Mouse (Mus musculus) CH12.LX (cell line): ENCODE measurements around the gene Olfr1099.

Source experiments
- CTCF ChIP-seq, 2 experiments: IDR thresholded peaks in 1 of 2; conservative IDR thresholded peaks in 1 of 2; 2 replicates each; pipeline ENCODE4 v1.5.1; 2011 to 2012; ENCODE audit warnings: low read depth in 2 of 2, low read length in 2 of 2, improper control_type of control experiment in 1 of 2, inconsistent platforms in 1 of 2, mild to moderate bottlenecking in 1 of 2, moderate library complexity in 1 of 2
- EP300 ChIP-seq: IDR thresholded peaks from 2 replicates; pipeline ENCODE4 v1.6.1; 2011; ENCODE audit warnings: low read length, improper control_type of control experiment
- MAZ ChIP-seq: IDR thresholded peaks from 2 replicates; pipeline ENCODE4 v1.6.1; 2012; ENCODE audit warnings: low read depth, mild to moderate bottlenecking, inconsistent platforms, low read length, improper control_type of control experiment, moderate library complexity
- POLR2AphosphoS2 ChIP-seq: IDR thresholded peaks from 2 replicates; pipeline ENCODE4 v1.6.1; 2011; ENCODE audit warnings: low read depth, low read length, improper control_type of control experiment

- no peak for TF ChIP-seq POLR2AphosphoS2
- no peak for TF ChIP-seq CTCF (conservative IDR thresholded peaks at IDR 0.05 in 1 of 2, IDR thresholded peaks at IDR 0.05 in 1 of 2; ENCODE audit: low read depth in 2 of 2, low read length in 2 of 2)
- TF ChIP-seq EP300: no peak
- TF ChIP-seq MAZ: no peak
Measured at GRCm38 (mm10) chr2:86905647-86906046, 54.8 kb downstream of the Olfr1099 start.
